Mouse (Mus musculus) CD4-positive helper T cell, adult 2 months (primary cell): ENCODE measurements around the gene Tro.

Experiments used
- DNase-seq: peaks from one replicate; pipeline ENCODE4 v3.0.0-alpha.2; 2012; ENCODE audit warnings: low read depth, missing footprints, low spot score

Tro gene

GRCm38 (mm10) chrX:150656908-150657796, at the start of gene Tro:
Gene Tro, minus strand, starts transcription at chrX:150657583.
- DNase-seq = no peak

GRCm38 (mm10) chrX:150677505-150677904, 20.1 kb upstream of the Tro start:
- no peak for DNase-seq

GRCm38 (mm10) chrX:150662809-150663208, 5.4 kb upstream of the Tro start:
- DNase-seq = no peak

GRCm38 (mm10) chrX:150657797-150658118, 375 bp upstream of the Tro start:
- no peak for DNase-seq

- DNase-seq = no peak
Observed at GRCm38 (mm10) chrX:150656122-150656907, 1.1 kb downstream of the Tro start.

GRCm38 (mm10) chrX:150636421-150636820, 21.0 kb downstream of the Tro start:
- no peak for DNase-seq

- no peak for DNase-seq
Observed at GRCm38 (mm10) chrX:150598882-150599281, 58.5 kb downstream of the Tro start.
